Mouse (Mus musculus): ENCODE measurements around the gene Slamf6.

- TF ChIP-seq CTCF (IDR thresholded peaks at IDR 0.05; ENCODE audit: low read depth) = no peak
- TF ChIP-seq EP300 (optimal IDR thresholded peaks at IDR 0.05) = no peak
Measured at GRCm38 (mm10) chr1:171924900-171925299, 7.6 kb downstream of the Slamf6 start.
